Mouse (Mus musculus) hindbrain, embryonic 13.5 days (tissue): ENCODE results near the gene Vmn1r126. TPM values are rescaled to one million over a fixed set of nuclear protein-coding genes. Genes with fewer than 3 reads are reported as not detected.
"Not testable (repeated sequence)": the region's sequence is repeated elsewhere in the genome, so short reads cannot be mapped to it uniquely, and the experiment has no call there.

Experiments
- ATAC-seq: fragments of 200-750 bp; cut with Nextera tagmentation; 2 replicates; pipeline ENCODE4 v1.8.0; 2017; ENCODE audit warnings: moderate TSS enrichment; ENCODE audit not compliant: low FRiP score
- H3K27ac ChIP-seq: fragments of 300-500 bp; sonication (generic); 2 replicates; pipeline ENCODE4 v1.5.1; 2015; ENCODE audit warnings: inconsistent platforms, mild to moderate bottlenecking, moderate library complexity
- H3K27me3 ChIP-seq: fragments of 300-500 bp; sonication (generic); 2 replicates; pipeline ENCODE4 v1.6.1; 2015; ENCODE audit warnings: mild to moderate bottlenecking, inconsistent platforms
- H3K36me3 ChIP-seq: fragments of 300-500 bp; sonication (generic); 2 replicates; pipeline ENCODE4 v1.6.1; 2015; ENCODE audit warnings: mild to moderate bottlenecking, inconsistent platforms
- H3K4me1 ChIP-seq: fragments of 300-500 bp; sonication (generic); replicated peaks from 2 replicates; pipeline ENCODE4 v1.6.1; 2015; ENCODE audit warnings: inconsistent platforms
- H3K4me2 ChIP-seq: fragments of 300-500 bp; sonication (generic); 2 replicates; pipeline ENCODE4 v1.6.1; 2015; ENCODE audit warnings: inconsistent platforms, mild to moderate bottlenecking, moderate library complexity
- H3K4me3 ChIP-seq: fragments of 300-500 bp; sonication (generic); 2 replicates; pipeline ENCODE4 v1.5.1; 2015; ENCODE audit warnings: mild to moderate bottlenecking, inconsistent platforms
- H3K9ac ChIP-seq: fragments of 300-500 bp; sonication (generic); 2 replicates; pipeline ENCODE4 v1.6.1; 2015; ENCODE audit warnings: mild to moderate bottlenecking, inconsistent platforms
- H3K9me3 ChIP-seq: fragments of 300-500 bp; sonication (generic); 2 replicates; pipeline ENCODE4 v1.6.1; 2016; ENCODE audit warnings: inconsistent platforms
- WGBS: fragments of 180-500 bp; shearing (Covaris S2); methylation state at CpG from one replicate; pipeline ENCODE4 v1.1.7; 2015; 5-methylcytosine and 5-hydroxymethylcytosine counted together
- polyA plus RNA-seq: library from polyadenylated mRNA; unstranded; fragments of >200 nt; fragmentation: Nextera tagmentation; extraction: Ambion mirVana; gene quantifications from 2 replicates; pipeline ENCODE4 v1.2.1, GENCODE M21; 2015

The Vmn1r126 gene
- not detected in 2 replicates for polyA plus RNA-seq

- H3K9ac ChIP-seq, H3K4me2 ChIP-seq, H3K27me3 ChIP-seq, H3K36me3 ChIP-seq, H3K27ac ChIP-seq, H3K4me3 ChIP-seq, H3K9me3 ChIP-seq, ATAC-seq, H3K4me1 ChIP-seq: not testable (repeated sequence)
- no CpG with 5 or more reads among the region's 5 CpGs for WGBS
Observed at GRCm38 (mm10) chr7:21301367-21301766, at the start of gene Vmn1r126. TSS of gene Vmn1r126 (minus strand) at chr7:21301467.

- H3K27me3 ChIP-seq, ATAC-seq: not testable (repeated sequence)
- WGBS = 84% methylated on average over 1 of the region's 1 CpGs
Observed at GRCm38 (mm10) chr7:21349073-21349472, 47.8 kb upstream of the Vmn1r126 start, which contains the start of gene Vmn1r128. TSS of gene Vmn1r128 (plus strand) at chr7:21349373.

GRCm38 (mm10) chr7:21319761-21320160 lies 18.5 kb upstream of the Vmn1r126 start, which contains the start of gene Vmn1r127:
TSS of gene Vmn1r127 (minus strand) at chr7:21319861.
- H3K4me1 ChIP-seq, H3K27ac ChIP-seq, ATAC-seq, H3K36me3 ChIP-seq, H3K4me3 ChIP-seq, H3K4me2 ChIP-seq, H3K9ac ChIP-seq, H3K9me3 ChIP-seq, H3K27me3 ChIP-seq: not testable (repeated sequence)
- WGBS = no CpG with 5 or more reads among the region's 3 CpGs

More at GRCm38 (mm10) chr7:21349073-21349472, 47.8 kb upstream of the Vmn1r126 start, which contains the start of gene Vmn1r128:
- H3K4me3 ChIP-seq, H3K4me2 ChIP-seq, H3K4me1 ChIP-seq, H3K9ac ChIP-seq, H3K27ac ChIP-seq, H3K36me3 ChIP-seq, H3K9me3 ChIP-seq: not testable (repeated sequence)

GRCm38 (mm10) chr7:21271879-21272278 lies 29.4 kb downstream of the Vmn1r126 start, which contains the start of gene Vmn1r125:
TSS of gene Vmn1r125 (plus strand) at chr7:21272179.
- not testable (repeated sequence) for H3K4me1 ChIP-seq, H3K27ac ChIP-seq, ATAC-seq, H3K27me3 ChIP-seq, H3K9me3 ChIP-seq, H3K4me2 ChIP-seq, H3K36me3 ChIP-seq, H3K9ac ChIP-seq, H3K4me3 ChIP-seq
- WGBS = 69% methylated on average over 3 of the region's 3 CpGs

GRCm38 (mm10) chr7:21260517-21260916 lies 40.8 kb downstream of the Vmn1r126 start, which contains the start of gene Vmn1r124:
TSS of gene Vmn1r124 (minus strand) at chr7:21260617.
- H3K4me2 ChIP-seq, H3K27ac ChIP-seq, H3K27me3 ChIP-seq, H3K4me1 ChIP-seq, ATAC-seq, H3K4me3 ChIP-seq, H3K9ac ChIP-seq, H3K9me3 ChIP-seq, H3K36me3 ChIP-seq: not testable (repeated sequence)
- WGBS = 77% methylated on average over 4 of the region's 4 CpGs

Other genes starting within 250 kb of the Vmn1r126 start
- gene Vmn1r120, start 247.7 kb downstream of the Vmn1r126 start, polyA plus RNA-seq = not detected in 2 replicates
- not detected in 2 replicates for gene Vmn1r121, start 203.0 kb downstream of the Vmn1r126 start, polyA plus RNA-seq
- not detected in 2 replicates for gene Vmn1r122, start 167.3 kb downstream of the Vmn1r126 start, polyA plus RNA-seq
- gene Vmn1r123, start 139.3 kb downstream of the Vmn1r126 start, polyA plus RNA-seq = not detected in 2 replicates
- gene Gm5157, start 111.0 kb downstream of the Vmn1r126 start, polyA plus RNA-seq = not detected in 2 replicates
- not detected in 2 replicates for gene Vmn1r124, start 40.9 kb downstream of the Vmn1r126 start, polyA plus RNA-seq
- not detected in 2 replicates for gene Vmn1r125, start 29.3 kb downstream of the Vmn1r126 start, polyA plus RNA-seq
- gene Vmn1r127, start 18.4 kb upstream of the Vmn1r126 start, polyA plus RNA-seq = not detected in 2 replicates
- gene Vmn1r128, start 47.9 kb upstream of the Vmn1r126 start, polyA plus RNA-seq = not detected in 2 replicates
- not detected in 2 replicates for gene Vmn1r129, start 59.8 kb upstream of the Vmn1r126 start, polyA plus RNA-seq
- gene Gm6882, start 131.3 kb upstream of the Vmn1r126 start, polyA plus RNA-seq = not detected in 2 replicates
- gene Vmn1r130, start 210.3 kb upstream of the Vmn1r126 start, polyA plus RNA-seq = not detected in 2 replicates
- not detected in 2 replicates for gene Vmn1r131, start 244.6 kb upstream of the Vmn1r126 start, polyA plus RNA-seq